Mouse (Mus musculus) layer of hippocampus, postnatal 25 days (tissue): ENCODE data around the gene Spsb2. TPM values are rescaled to one million over a fixed set of nuclear protein-coding genes. Genes with fewer than 3 reads are reported as not detected.

ENCODE experiments used
- DNase-seq, 2 experiments: peaks; one replicate each; pipeline ENCODE4 v3.0.0; 2022; ENCODE audit warnings: mixed read lengths in 2 of 2, low spot score in 1 of 2; ENCODE audit errors: extremely low spot score in 1 of 2
- total RNA-seq, 2 experiments: library from RNA; stranded (reverse); gene quantifications; 2 replicates each; pipeline ENCODE4 v1.2.3; 2021

Spsb2 gene
- total RNA-seq = 1 to 10 TPM; 4.5 to 6.0 TPM

GRCm38 (mm10) chr6:124808358-124809012 is at the start of gene Spsb2:
Gene Spsb2 (plus strand): TSS chr6:124808661.
- DNase-seq = peak; percentile 36 to 39

GRCm38 (mm10) chr6:124758849-124759232 is 49.6 kb upstream of the Spsb2 start:
- DNase-seq = no peak

GRCm38 (mm10) chr6:124759259-124759658 is 49.2 kb upstream of the Spsb2 start:
- peak; percentile 68 to 86 for DNase-seq

GRCm38 (mm10) chr6:124765951-124766350 is 42.5 kb upstream of the Spsb2 start:
- no peak for DNase-seq

- no peak for DNase-seq
Measured at GRCm38 (mm10) chr6:124767536-124767919, 40.9 kb upstream of the Spsb2 start.

GRCm38 (mm10) chr6:124767920-124768703 is 40.3 kb upstream of the Spsb2 start:
- peak; percentile 37 to 39 for DNase-seq

GRCm38 (mm10) chr6:124768704-124769044 is 39.8 kb upstream of the Spsb2 start:
- no peak for DNase-seq

- DNase-seq = peak; percentile 69 to 72
Measured at GRCm38 (mm10) chr6:124769101-124769765, 39.2 kb upstream of the Spsb2 start, which contains the start of gene Eno2. Gene Eno2 (minus strand): TSS chr6:124769673.

- no peak for DNase-seq
Measured at GRCm38 (mm10) chr6:124770013-124770412, 38.4 kb upstream of the Spsb2 start.

- no peak for DNase-seq
Measured at GRCm38 (mm10) chr6:124770511-124770910, 38.0 kb upstream of the Spsb2 start.

- DNase-seq = no peak
Measured at GRCm38 (mm10) chr6:124779222-124779983, 29.1 kb upstream of the Spsb2 start, which contains the start of gene Lrrc23. Gene Lrrc23 (minus strand): TSS chr6:124779727.

GRCm38 (mm10) chr6:124779984-124780416 is 28.5 kb upstream of the Spsb2 start:
- DNase-seq = no peak

- no peak for DNase-seq
Measured at GRCm38 (mm10) chr6:124780917-124781316, 27.5 kb upstream of the Spsb2 start.

- DNase-seq = no peak
Measured at GRCm38 (mm10) chr6:124782436-124782835, 26.0 kb upstream of the Spsb2 start.

GRCm38 (mm10) chr6:124786756-124787420 is 21.6 kb upstream of the Spsb2 start:
- DNase-seq = no peak

GRCm38 (mm10) chr6:124787722-124788121 is 20.7 kb upstream of the Spsb2 start:
- DNase-seq = no peak

- DNase-seq = no peak
Measured at GRCm38 (mm10) chr6:124789519-124789918, 18.9 kb upstream of the Spsb2 start.

- no peak for DNase-seq
Measured at GRCm38 (mm10) chr6:124790121-124790520, 18.3 kb upstream of the Spsb2 start.

GRCm38 (mm10) chr6:124791911-124792310 is 16.6 kb upstream of the Spsb2 start:
- DNase-seq = no peak

- DNase-seq = no peak
Measured at GRCm38 (mm10) chr6:124795781-124796180, 12.7 kb upstream of the Spsb2 start.
